16 mouse cellular contexts compared by ENCODE assay signal in the genomic region with DNA sequence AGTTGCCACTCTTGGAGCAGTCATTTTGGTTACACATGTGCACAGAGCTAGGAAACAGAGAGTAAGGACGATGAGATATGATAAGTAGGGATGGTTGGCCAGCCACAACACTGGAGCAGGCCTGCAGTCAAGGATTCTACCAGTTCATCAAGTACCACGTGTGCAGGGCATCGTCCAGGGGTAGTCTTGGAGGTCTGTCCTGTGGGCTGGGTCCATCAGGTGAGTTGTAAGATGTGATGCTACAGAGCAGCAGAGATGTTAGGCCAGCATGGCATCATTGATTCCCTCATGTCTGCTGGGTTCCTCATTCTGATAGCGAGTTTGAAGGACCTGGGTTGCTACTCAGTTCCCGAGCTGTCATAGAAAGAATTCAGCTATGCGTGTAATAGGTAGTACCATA. TPM values are rescaled to one million over a fixed set of nuclear protein-coding genes. Genes with fewer than 3 reads are reported as not detected.
DNase-seq lines count a peak whose midpoint lies in the region; ATAC-seq and TF ChIP-seq lines count a peak whose summit lies in the region.
"Had no signal": no experiment of that assay in that cellular context is flagged by ENCODE, and none has a peak within 500 bp of the region (broad histone marks: within the 10 kb centered on the region; RNA-seq: fewer than 3 reads in every experiment).

No protein-coding gene starts in this region.

- H3K9me3 ChIP-seq in kidney, embryonic 16.5 days (ENCODE audit: low read length) = no peaks in the 10 kb centered on the region
- H3K9me3 ChIP-seq in liver, embryonic 13.5 days (replicated peaks) = no peaks in the 10 kb centered on the region
- H3K9me3 ChIP-seq: G1E had no signal

- H3K27me3 ChIP-seq in kidney, embryonic 16.5 days (ENCODE audit: insufficient read depth, low read length) = no peaks in the 10 kb centered on the region
- no peaks in the 10 kb centered on the region for H3K27me3 ChIP-seq in liver, embryonic 13.5 days
- H3K27me3 ChIP-seq in myocyte (ENCODE audit: control insufficient read depth, insufficient read depth, insufficient read length) = no peaks in the 10 kb centered on the region
- H3K27me3 ChIP-seq: CH12.LX, Patski had no signal

- H3K36me3 ChIP-seq in kidney, embryonic 16.5 days (ENCODE audit: insufficient read depth, low read length) = peaks cover 16% of the 10 kb centered on the region
- peaks cover 95% of the 10 kb centered on the region for H3K36me3 ChIP-seq in liver, embryonic 13.5 days
- peaks cover 40% of the 10 kb centered on the region for H3K36me3 ChIP-seq in myocyte (ENCODE audit: control insufficient read depth, insufficient read depth)

- no peak overlapping the region for H3K27ac ChIP-seq in kidney, embryonic 16.5 days (ENCODE audit: low read length)
- H3K27ac ChIP-seq in liver, embryonic 13.5 days = no peak overlapping the region

- no peak overlapping the region for H3K9ac ChIP-seq in kidney, embryonic 16.5 days (replicated peaks; ENCODE audit: low read length)
- H3K9ac ChIP-seq in liver, embryonic 13.5 days = no peak overlapping the region

- ATAC-seq in kidney, embryonic 16.5 days (ENCODE audit: low FRiP score, low TSS enrichment) = no peak
- ATAC-seq in liver, embryonic 13.5 days (ENCODE audit: low read depth) = 0 out of 2 replicates have a peak, but pooled peaks have one; percentile 11
- ATAC-seq: activated CD4-positive, CD25-positive, alpha-beta regulatory T cell, adult 4 months; CD4-positive, CD25-positive, alpha-beta regulatory T cell, adult 4 months; Patski had no signal

- H3K79me2 ChIP-seq in myocyte (ENCODE audit: control insufficient read depth, insufficient read depth) = no peaks in the 10 kb centered on the region

- 94% methylated on average over 6 of the region's 6 CpGs for WGBS in kidney, embryonic 16.5 days
- WGBS in liver, embryonic 13.5 days (ENCODE audit: insufficient replicate concordance) = 93% methylated on average over 6 of the region's 6 CpGs

- DNase-seq in heart, adult 11 months = peak; percentile 75
- no peak for DNase-seq in heart, postnatal 36 days
- peak; percentile 2 for DNase-seq in kidney, postnatal 10 days
- no peak for DNase-seq in liver, embryonic 13.5 days
- DNase-seq in liver = no peak
- DNase-seq in gastrocnemius, postnatal 14 days = no peak
- DNase-seq: B cell, adult 2 months; cerebellum, adult 11 months; cerebellum, adult 11-12 months had no signal

- H3ac ChIP-seq in myocyte (ENCODE audit: control insufficient read depth, insufficient read length) = no peak overlapping the region

- peaks cover 3% of the 10 kb centered on the region; the same call in 1 of the 2 replicates for H3K4me1 ChIP-seq in kidney, embryonic 16.5 days (ENCODE audit: insufficient read depth, low read length)
- 0 out of 2 replicates have a peak, but pooled peaks cover 3% of the 10 kb centered on the region for H3K4me1 ChIP-seq in liver, embryonic 13.5 days (replicated peaks)

- no peak overlapping the region for H3K4me3 ChIP-seq in kidney, embryonic 16.5 days (ENCODE audit: low read length)
- no peak overlapping the region for H3K4me3 ChIP-seq in liver, embryonic 13.5 days (replicated peaks)
- H3K4me3 ChIP-seq in myocyte = no peak overlapping the region

- no peak overlapping the region for H3K4me2 ChIP-seq in kidney, embryonic 16.5 days (replicated peaks; ENCODE audit: low read depth, low read length)
- no peak overlapping the region for H3K4me2 ChIP-seq in liver, embryonic 13.5 days
- H3K4me2 ChIP-seq in myocyte (ENCODE audit: low read depth) = no peak overlapping the region

- intact Hi-C loops in heart, postnatal 36 days (cut with DNase I) = no loop called here
- intact Hi-C loops in gastrocnemius, postnatal 14 days (cut with DNase I; ENCODE audit: low total_unique reads) = no loop called here

- TF ChIP-seq POLR2A in myocyte (IDR thresholded peaks at IDR 0.05; ENCODE audit: insufficient read length, low read depth) = no peak

TF ChIP-seq in myocyte, 11 proteins besides CTCF, POLR2A, EP300 and RAD21:
- TF ChIP-seq POLR2AphosphoS2 (IDR thresholded peaks at IDR 0.05; ENCODE audit: insufficient read length, low read depth) = peak; percentile 21
- no peak for TF ChIP-seq MAX (IDR thresholded peaks at IDR 0.05; ENCODE audit: low read depth)

RNA-seq across cellular contexts. Expression of a gene that starts 26.3 kb away (rescaled TPM):
- total RNA-seq in heart, postnatal 36 days (2021) = 1 to 10 TPM; 1.7 to 3.7 TPM
- polyA plus RNA-seq in kidney, embryonic 16.5 days (2015; fragmentation: Nextera tagmentation; extraction: Ambion mirVana) = 3.8 and 5.7 TPM in 2 replicates
- 0.75 and 1.2 TPM in 2 replicates for polyA plus RNA-seq in liver, embryonic 13.5 days (2015; fragmentation: Nextera tagmentation; extraction: Ambion mirVana)
- polyA plus RNA-seq in myocyte (2012; fragmentation: generic; extraction: Trizol) = 24.7 TPM
- total RNA-seq in gastrocnemius, postnatal 14 days (2021) = 1 to 10 TPM; 2.8 TPM

Comparison
In these comparisons a context has a peak if more than half of its experiments do, and no peak if none do; other contexts are left out.
1. DNase-seq: peak in heart, adult 11 months (single experiment) and kidney, postnatal 10 days (single experiment); none in heart, postnatal 36 days (0 of 2), liver, embryonic 13.5 days (single experiment), liver (single experiment) and gastrocnemius, postnatal 14 days (single experiment).